In genomic region chr11:116198639-116199531, GRCm38 (mm10) we compare ENCODE assay signal across 8 mouse cellular contexts. TPM values are rescaled to one million over a fixed set of nuclear protein-coding genes. Genes with fewer than 3 reads are reported as not detected.
DNase-seq lines count a peak whose midpoint lies in the region; ATAC-seq and TF ChIP-seq lines count a peak whose summit lies in the region.

TSS of gene Ten1 (plus strand) at chr11:116198855.
TSS of gene Acox1 (minus strand) at chr11:116199045.

- intact Hi-C loops in gastrocnemius, adult 2 months (cut with DNase I), result loop anchor here (2.0 kb wide), 1 partner anchor 112 kb away; the partner anchor contains the start of gene Wbp2
- intact Hi-C loops in left cerebral cortex, adult 2 months (cut with DNase I), result loop anchor here (1.0 to 2.0 kb wide), 2 partner anchors 31 to 60 kb away; partner anchors contain the start of genes Fbf1 and Mrpl38

- no peaks in the 10 kb centered on the region for H3K9me3 ChIP-seq in hindbrain, postnatal 0 days (ENCODE audit: low read length)

- peak within 1 kb of the TSS; percentile 86 for H3K4me3 ChIP-seq in gastrocnemius, adult 2 months
- peak within 1 kb of the TSS; percentile 65 for H3K4me3 ChIP-seq in hindbrain, postnatal 0 days (ENCODE audit: low read length)
- H3K4me3 ChIP-seq in left cerebral cortex, adult 2 months, result peak within 1 kb of the TSS; percentile 83

- DNase-seq in ZHBTc4 (ENCODE audit: low read depth, low spot score), result peak; percentile 98
- peak; percentile 98 for DNase-seq in gastrocnemius, adult 2 months
- DNase-seq in hindbrain, postnatal 0 days (ENCODE audit: low spot score), result peak; percentile 98
- DNase-seq in left cerebral cortex, adult 2 months (ENCODE audit: extremely low spot score in 1 of 2, low spot score in 2 of 2), result peak; percentile 96
- peak; percentile 95 to 97 for DNase-seq in right cerebral cortex, adult 2 months (ENCODE audit: low spot score in 2 of 2)
- peak; percentile 96 for DNase-seq in urinary bladder, postnatal 14 days (ENCODE audit: low spot score)

- H3K27me3 ChIP-seq in hindbrain, postnatal 0 days (ENCODE audit: insufficient read depth, low read length), result no peaks in the 10 kb centered on the region

- H3K36me3 ChIP-seq in hindbrain, postnatal 0 days (ENCODE audit: insufficient read depth, low read length), result 0 out of 2 replicates have a peak, but pooled peaks cover 7% of the 10 kb centered on the region

- WGBS in hindbrain, postnatal 0 days, result under 1% methylated on average over 61 of the region's 62 CpGs

- H3K4me2 ChIP-seq in hindbrain, postnatal 0 days (ENCODE audit: low read depth, low read length), result peak within 1 kb of the TSS; percentile 67

- peak; percentile 86 for ATAC-seq in common myeloid progenitor, adult 5-6 weeks (replicated peaks; ENCODE audit: low read depth, poor library complexity, severe bottlenecking)
- peak; percentile 99 for ATAC-seq in hindbrain, postnatal 0 days
- ATAC-seq in megakaryocyte, adult 5-6 weeks (ENCODE audit: poor library complexity, severe bottlenecking), result peak; percentile 85

- H3K9ac ChIP-seq in hindbrain, postnatal 0 days (replicated peaks; ENCODE audit: low read length), result peak within 1 kb of the TSS; percentile 77

- TF ChIP-seq CTCF in gastrocnemius, adult 2 months (IDR thresholded peaks at IDR 0.05), result no peak
- no peak for TF ChIP-seq CTCF in hindbrain, postnatal 0 days (IDR thresholded peaks at IDR 0.05; ENCODE audit: low read depth)
- TF ChIP-seq CTCF in left cerebral cortex, adult 2 months (IDR thresholded peaks at IDR 0.05), result no peak; the same call in 1 of the 2 replicates

- peak within 1 kb of the TSS; percentile 97 for H3K27ac ChIP-seq in gastrocnemius, adult 2 months
- peak within 1 kb of the TSS; percentile 96 for H3K27ac ChIP-seq in hindbrain, postnatal 0 days
- H3K27ac ChIP-seq in left cerebral cortex, adult 2 months, result peak within 1 kb of the TSS; percentile 100

- peaks cover 5% of the 10 kb centered on the region; the same call in 1 of the 2 replicates for H3K4me1 ChIP-seq in hindbrain, postnatal 0 days (ENCODE audit: insufficient read depth, low read length)

RNA-seq across cellular contexts. Expression of gene Ten1, which starts in this region (rescaled TPM):
- 21.5 and 34.3 TPM in 2 replicates for total RNA-seq in common myeloid progenitor, adult 5-6 weeks (2017)
- total RNA-seq in gastrocnemius, adult 2 months (2021), result 10 to 100 TPM; 14.3 to 17.1 TPM
- total RNA-seq in hindbrain, postnatal 0 days (2014; rRNA removed), result 66.6 and 74.8 TPM in 2 replicates
- 101 and 110 TPM in 2 replicates for polyA plus RNA-seq in hindbrain, postnatal 0 days (2015; fragmentation: Nextera tagmentation; extraction: Ambion mirVana)
- total RNA-seq in left cerebral cortex, adult 2 months (2021), result 10 to 100 TPM; 37.2 to 40.0 TPM
- 58.5 and 63.9 TPM in 2 replicates for total RNA-seq in megakaryocyte, adult 5-6 weeks (2015)
- 21.4 and 27.2 TPM in 2 replicates for total RNA-seq in megakaryocyte, adult 5-6 weeks (2017)

RNA-seq across cellular contexts. Expression of gene Acox1, which starts in this region (rescaled TPM):
- total RNA-seq in common myeloid progenitor, adult 5-6 weeks (2017), result 24.2 and 25.9 TPM in 2 replicates
- total RNA-seq in gastrocnemius, adult 2 months (2021), result 100 to 1,000 TPM in 1 of 2 experiments, 10 to 100 TPM in 1; 79.8 to 118 TPM
- total RNA-seq in hindbrain, postnatal 0 days (2014; rRNA removed), result 109 and 112 TPM in 2 replicates
- polyA plus RNA-seq in hindbrain, postnatal 0 days (2015; fragmentation: Nextera tagmentation; extraction: Ambion mirVana), result 63.4 and 65.0 TPM in 2 replicates
- 100 to 1,000 TPM; 112 to 119 TPM for total RNA-seq in left cerebral cortex, adult 2 months (2021)
- total RNA-seq in megakaryocyte, adult 5-6 weeks (2015), result 15.1 and 18.3 TPM in 2 replicates
- 18.6 and 19.7 TPM in 2 replicates for total RNA-seq in megakaryocyte, adult 5-6 weeks (2017)

Comparison
In these comparisons a context has a peak if more than half of its experiments do, and no peak if none do; other contexts are left out.
1. Peak in every context shown above with its lines: DNase-seq, ATAC-seq, H3K4me3 ChIP-seq and H3K27ac ChIP-seq.